Mouse (Mus musculus): Measurements from ENCODE around the gene Elmo1. TPM values are rescaled to one million over a fixed set of nuclear protein-coding genes. Genes with fewer than 3 reads are reported as not detected.

The Elmo1 gene
- polyA plus RNA-seq, 1 experiment from 2014 or later: 9.5 TPM

- ATAC-seq (ENCODE audit: extremely low read depth, insufficient number of reproducible peaks, low FRiP score, low TSS enrichment): no peak
- peak overlapping the region; percentile 51; the same call in 1 of the 2 replicates for H3K27ac ChIP-seq (replicated peaks)
Observed at GRCm38 (mm10) chr13:20254911-20255310, 164.5 kb downstream of the Elmo1 start.

DNA sequence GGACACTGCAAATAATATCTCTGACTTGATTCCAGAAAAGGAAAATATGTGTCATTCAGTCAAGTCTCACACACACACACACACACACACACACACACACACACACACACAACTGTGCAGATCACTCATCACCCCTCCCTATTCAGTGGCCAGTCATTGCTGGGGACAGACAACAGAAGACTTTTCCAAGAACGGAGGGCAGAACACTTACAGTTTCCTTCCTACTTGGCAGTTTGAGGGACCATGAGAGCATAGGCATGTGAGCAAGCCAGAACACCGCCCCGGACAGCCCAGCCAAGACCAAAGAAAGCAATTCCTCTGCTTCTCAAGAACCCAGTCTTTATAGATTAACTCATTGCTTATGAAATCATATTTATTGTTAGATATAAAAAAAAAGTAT lies 165.0 kb downstream of the Elmo1 start:
- Histone ChIP-seq H3K4me1 (0 out of 2 replicates have a peak, but pooled peaks cover 3% of the 10 kb centered on the region), H3K27me3 (replicated peaks) (no peaks in the 10 kb centered on the region), H3K4me3 (no peak overlapping the region), H3K9me3 (no peaks in the 10 kb centered on the region), H3K27ac (replicated peaks) (no peak overlapping the region), H3K9ac (no peak overlapping the region), H3K36me3 (no peaks in the 10 kb centered on the region), H3K4me2 (no peak overlapping the region)
- 76% methylated on average over 3 of the region's 3 CpGs for WGBS
- no peak for ATAC-seq (ENCODE audit: extremely low read depth, insufficient number of reproducible peaks, low FRiP score, low TSS enrichment)

More at GRCm38 (mm10) chr13:20254911-20255310, 164.5 kb downstream of the Elmo1 start:
- no peaks in the 10 kb centered on the region for H3K27me3 ChIP-seq (replicated peaks)
- no peaks in the 10 kb centered on the region for H3K9me3 ChIP-seq
- no peak overlapping the region for H3K4me2 ChIP-seq
- no peaks in the 10 kb centered on the region for H3K36me3 ChIP-seq
- H3K4me1 ChIP-seq: 0 out of 2 replicates have a peak, but pooled peaks cover 3% of the 10 kb centered on the region
- H3K4me3 ChIP-seq: no peak overlapping the region
- 62% methylated on average over 6 of the region's 6 CpGs for WGBS
- H3K9ac ChIP-seq: no peak overlapping the region

- H3K9me3 ChIP-seq: no peaks in the 10 kb centered on the region
- no peak overlapping the region for H3K4me2 ChIP-seq
- no peak overlapping the region for H3K4me3 ChIP-seq
- 75% methylated on average over 4 of the region's 4 CpGs for WGBS
- H3K9ac ChIP-seq: no peak overlapping the region
- H3K36me3 ChIP-seq: no peaks in the 10 kb centered on the region
- no peaks in the 10 kb centered on the region for H3K27me3 ChIP-seq (replicated peaks)
- H3K4me1 ChIP-seq: 0 out of 2 replicates have a peak, but pooled peaks cover 3% of the 10 kb centered on the region
- H3K27ac ChIP-seq (replicated peaks): 0 out of 2 replicates have a peak overlapping the region, but pooled peaks have one; percentile 20
- no peak for ATAC-seq (ENCODE audit: extremely low read depth, insufficient number of reproducible peaks, low FRiP score, low TSS enrichment)
Observed at GRCm38 (mm10) chr13:20256613-20257012, 166.2 kb downstream of the Elmo1 start.

- Histone ChIP-seq H3K9me3 (no peaks in the 10 kb centered on the region), H3K4me3 (no peak overlapping the region), H3K4me1 (0 out of 2 replicates have a peak, but pooled peaks cover 3% of the 10 kb centered on the region), H3K27me3 (replicated peaks) (no peaks in the 10 kb centered on the region), H3K27ac (replicated peaks) (peak overlapping the region; percentile 20; the same call in 1 of the 2 replicates), H3K36me3 (no peaks in the 10 kb centered on the region), H3K4me2 (no peak overlapping the region), H3K9ac (no peak overlapping the region)
- WGBS: 72% methylated on average over 8 of the region's 8 CpGs
- no peak for ATAC-seq (ENCODE audit: extremely low read depth, insufficient number of reproducible peaks, low FRiP score, low TSS enrichment)
Observed at GRCm38 (mm10) chr13:20257562-20258525, 167.4 kb downstream of the Elmo1 start.

- no peaks in the 10 kb centered on the region for H3K9me3 ChIP-seq
- H3K4me2 ChIP-seq: no peak overlapping the region
- H3K27me3 ChIP-seq (replicated peaks): no peaks in the 10 kb centered on the region
- ATAC-seq (ENCODE audit: extremely low read depth, insufficient number of reproducible peaks, low FRiP score, low TSS enrichment): no peak
- no peak overlapping the region for H3K9ac ChIP-seq
- H3K4me3 ChIP-seq: no peak overlapping the region
- no peaks in the 10 kb centered on the region for H3K36me3 ChIP-seq
- 86% methylated on average over 1 of the region's 1 CpGs for WGBS
- H3K27ac ChIP-seq (replicated peaks): no peak overlapping the region
- H3K4me1 ChIP-seq: no peaks in the 10 kb centered on the region
Observed at GRCm38 (mm10) chr13:20263173-20263572, 172.8 kb downstream of the Elmo1 start.

GRCm38 (mm10) chr13:20270148-20270547 lies 179.8 kb downstream of the Elmo1 start:
- Histone ChIP-seq H3K9me3 (no peaks in the 10 kb centered on the region; the same call in 1 of the 2 replicates), H3K4me1 (no peaks in the 10 kb centered on the region), H3K4me3 (no peak overlapping the region), H3K27ac (replicated peaks) (no peak overlapping the region), H3K9ac (no peak overlapping the region), H3K4me2 (no peak overlapping the region), H3K36me3 (no peaks in the 10 kb centered on the region), H3K27me3 (replicated peaks) (no peaks in the 10 kb centered on the region)
- ATAC-seq (ENCODE audit: extremely low read depth, insufficient number of reproducible peaks, low FRiP score, low TSS enrichment): no peak
- WGBS: 64% methylated on average over 6 of the region's 6 CpGs

DNA sequence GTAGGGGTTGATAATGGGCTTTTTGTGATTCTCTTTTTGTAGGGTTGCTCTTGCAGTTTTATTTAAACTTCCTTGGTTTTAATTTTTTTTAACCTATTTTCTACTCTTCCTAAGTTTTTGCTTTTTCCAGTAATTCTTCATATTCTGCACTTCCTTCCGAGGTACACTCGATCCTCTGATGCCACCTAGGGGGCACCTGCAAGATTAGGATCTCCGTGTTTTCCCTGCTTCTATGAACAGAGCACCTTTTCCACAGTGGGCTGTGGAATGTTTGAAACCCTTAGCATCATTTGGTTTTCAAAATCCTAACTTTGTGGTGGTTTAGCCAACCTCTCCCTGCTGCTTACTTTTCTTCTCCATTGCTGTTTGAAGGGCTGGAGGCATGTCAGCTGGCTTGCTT lies 181.4 kb downstream of the Elmo1 start:
- no peak for ATAC-seq (ENCODE audit: extremely low read depth, insufficient number of reproducible peaks, low FRiP score, low TSS enrichment)
- Histone ChIP-seq H3K27me3 (replicated peaks) (no peaks in the 10 kb centered on the region), H3K9ac (no peak overlapping the region), H3K4me1 (no peaks in the 10 kb centered on the region), H3K4me3 (no peak overlapping the region), H3K9me3 (no peaks in the 10 kb centered on the region; the same call in 1 of the 2 replicates), H3K36me3 (no peaks in the 10 kb centered on the region), H3K4me2 (no peak overlapping the region), H3K27ac (replicated peaks) (no peak overlapping the region)
- 60% methylated on average over 3 of the region's 3 CpGs for WGBS

GRCm38 (mm10) chr13:20272562-20272961 lies 182.2 kb downstream of the Elmo1 start:
- H3K9ac ChIP-seq: no peak overlapping the region
- 38% methylated on average over 6 of the region's 6 CpGs for WGBS

GRCm38 (mm10) chr13:20279889-20280288 lies 189.5 kb downstream of the Elmo1 start:
- no peak for ATAC-seq (ENCODE audit: extremely low read depth, insufficient number of reproducible peaks, low FRiP score, low TSS enrichment)
- H3K4me1 ChIP-seq: no peaks in the 10 kb centered on the region
- H3K36me3 ChIP-seq: no peaks in the 10 kb centered on the region
- no peak overlapping the region for H3K9ac ChIP-seq
- no peak overlapping the region for H3K4me2 ChIP-seq
- H3K9me3 ChIP-seq: no peaks in the 10 kb centered on the region
- 85% methylated on average over 2 of the region's 2 CpGs for WGBS
- H3K27ac ChIP-seq (replicated peaks): no peak overlapping the region
- H3K27me3 ChIP-seq (replicated peaks): no peaks in the 10 kb centered on the region
- no peak overlapping the region for H3K4me3 ChIP-seq

More at GRCm38 (mm10) chr13:20272562-20272961, 182.2 kb downstream of the Elmo1 start:
- no peak overlapping the region for H3K4me3 ChIP-seq
- ATAC-seq (ENCODE audit: extremely low read depth, insufficient number of reproducible peaks, low FRiP score, low TSS enrichment): no peak
- no peaks in the 10 kb centered on the region for H3K27me3 ChIP-seq (replicated peaks)
- no peaks in the 10 kb centered on the region; the same call in 1 of the 2 replicates for H3K9me3 ChIP-seq
- H3K27ac ChIP-seq (replicated peaks): no peak overlapping the region
- H3K36me3 ChIP-seq: no peaks in the 10 kb centered on the region
- no peak overlapping the region for H3K4me2 ChIP-seq
- no peaks in the 10 kb centered on the region for H3K4me1 ChIP-seq

DNA sequence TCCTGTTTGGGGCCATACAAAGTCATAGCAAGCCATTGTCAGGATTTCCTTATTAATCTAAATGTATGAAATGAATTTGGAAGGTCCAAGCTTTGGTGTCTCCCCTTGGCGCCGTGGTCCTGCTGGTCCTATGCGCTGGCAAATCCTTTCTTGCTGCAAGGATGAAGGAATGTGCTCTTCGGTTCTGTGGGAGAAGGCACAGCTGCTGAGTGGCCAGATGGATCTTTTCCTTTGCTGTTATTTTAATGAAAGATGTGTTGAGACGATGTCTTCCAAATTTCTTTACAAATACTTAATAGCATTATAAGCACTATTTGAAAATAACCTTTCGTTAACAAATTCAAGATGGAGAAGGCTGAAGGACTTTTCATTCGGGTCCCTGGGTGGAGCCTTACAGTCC lies 193.5 kb downstream of the Elmo1 start:
- H3K9ac ChIP-seq: no peak overlapping the region
- ATAC-seq (ENCODE audit: extremely low read depth, insufficient number of reproducible peaks, low FRiP score, low TSS enrichment): no peak
- H3K27me3 ChIP-seq (replicated peaks): no peaks in the 10 kb centered on the region
- H3K27ac ChIP-seq (replicated peaks): no peak overlapping the region
- 83% methylated on average over 7 of the region's 7 CpGs for WGBS
- no peaks in the 10 kb centered on the region for H3K9me3 ChIP-seq
- H3K36me3 ChIP-seq: no peaks in the 10 kb centered on the region
- H3K4me2 ChIP-seq: no peak overlapping the region
- no peak overlapping the region for H3K4me3 ChIP-seq
- no peaks in the 10 kb centered on the region for H3K4me1 ChIP-seq

DNA sequence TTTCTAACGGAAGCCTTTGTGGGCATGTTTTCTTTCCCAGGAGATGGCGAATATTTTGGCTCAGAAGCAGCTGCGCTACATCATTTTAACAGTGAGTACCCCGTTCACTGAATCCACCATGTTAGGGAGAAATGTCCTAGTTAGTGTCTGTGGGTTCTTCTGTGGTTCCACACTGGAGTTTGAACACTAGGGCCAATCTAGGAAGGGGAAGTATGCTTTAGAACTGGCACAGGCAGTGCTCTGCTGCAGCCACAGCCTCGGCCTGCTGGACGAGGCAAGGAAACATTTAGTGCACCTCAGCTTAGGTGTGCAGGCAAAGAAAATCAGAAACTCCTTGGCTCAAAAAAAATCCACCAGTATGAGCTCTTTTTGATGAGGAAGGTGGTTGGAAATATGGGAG lies 196.3 kb downstream of the Elmo1 start:
- no peak overlapping the region for H3K27ac ChIP-seq (replicated peaks)
- no peaks in the 10 kb centered on the region for H3K4me1 ChIP-seq
- ATAC-seq (ENCODE audit: extremely low read depth, insufficient number of reproducible peaks, low FRiP score, low TSS enrichment): no peak
- H3K36me3 ChIP-seq: no peaks in the 10 kb centered on the region
- H3K4me2 ChIP-seq: no peak overlapping the region
- WGBS: 80% methylated on average over 6 of the region's 6 CpGs
- no peaks in the 10 kb centered on the region for H3K9me3 ChIP-seq
- no peak overlapping the region for H3K9ac ChIP-seq
- H3K4me3 ChIP-seq: no peak overlapping the region
- H3K27me3 ChIP-seq (replicated peaks): no peaks in the 10 kb centered on the region
